Mouse (Mus musculus): ENCODE data around the gene 1810049J17Rik.
"Not testable (repeated sequence)": the region's sequence is repeated elsewhere in the genome, so short reads cannot be mapped to it uniquely, and the experiment has no call there.

The 1810049J17Rik gene

GRCm38 (mm10) chr15:12321788-12322621, at the start of gene 1810049J17Rik:
1810049J17Rik (minus strand) TSS chr15:12321899.
- CTCF ChIA-PET: no interaction called here

GRCm38 (mm10) chr15:12371183-12371582, 49.5 kb upstream of the 1810049J17Rik start:
- CTCF ChIA-PET: no interaction called here

GRCm38 (mm10) chr15:12370096-12370495, 48.4 kb upstream of the 1810049J17Rik start:
- CTCF ChIA-PET: no interaction called here

GRCm38 (mm10) chr15:12368850-12369249, 47.2 kb upstream of the 1810049J17Rik start:
- CTCF ChIA-PET: no interaction called here

GRCm38 (mm10) chr15:12368357-12368756, 46.7 kb upstream of the 1810049J17Rik start:
- CTCF ChIA-PET: no interaction called here

- CTCF ChIA-PET: no interaction called here
These were observed 45.8 kb upstream of the 1810049J17Rik start for GRCm38 (mm10) chr15:12367306-12368080.

GRCm38 (mm10) chr15:12366580-12367305, 45.0 kb upstream of the 1810049J17Rik start:
- CTCF ChIA-PET: not testable (repeated sequence)

GRCm38 (mm10) chr15:12366072-12366469, 44.4 kb upstream of the 1810049J17Rik start:
- CTCF ChIA-PET: no interaction called here

- CTCF ChIA-PET: no interaction called here
These were observed 43.8 kb upstream of the 1810049J17Rik start for GRCm38 (mm10) chr15:12365416-12366071.

- CTCF ChIA-PET: interaction anchor here (0.9 kb wide), 1 partner anchor 10 kb away, joined by 3 read pairs; no protein-coding TSS in a partner anchor
These were observed 42.4 kb upstream of the 1810049J17Rik start for GRCm38 (mm10) chr15:12364096-12364495.

GRCm38 (mm10) chr15:12362701-12363040, 41.0 kb upstream of the 1810049J17Rik start:
- CTCF ChIA-PET: no interaction called here

GRCm38 (mm10) chr15:12362001-12362700, 40.5 kb upstream of the 1810049J17Rik start:
- CTCF ChIA-PET: no interaction called here

GRCm38 (mm10) chr15:12360519-12361212, 39.0 kb upstream of the 1810049J17Rik start:
- CTCF ChIA-PET: no interaction called here

GRCm38 (mm10) chr15:12358384-12358783, 36.7 kb upstream of the 1810049J17Rik start:
- CTCF ChIA-PET: no interaction called here

GRCm38 (mm10) chr15:12357459-12357858, 35.8 kb upstream of the 1810049J17Rik start:
- CTCF ChIA-PET: no interaction called here

GRCm38 (mm10) chr15:12355907-12356306, 34.2 kb upstream of the 1810049J17Rik start:
- CTCF ChIA-PET: no interaction called here

GRCm38 (mm10) chr15:12355261-12355660, 33.6 kb upstream of the 1810049J17Rik start:
- CTCF ChIA-PET: no interaction called here

GRCm38 (mm10) chr15:12354281-12354810, 32.6 kb upstream of the 1810049J17Rik start:
- CTCF ChIA-PET: interaction anchor here (0.9 kb wide), 1 partner anchor 10 kb away, joined by 3 read pairs; no protein-coding TSS in a partner anchor

- CTCF ChIA-PET: no interaction called here
These were observed 29.8 kb upstream of the 1810049J17Rik start for GRCm38 (mm10) chr15:12351470-12351869.

- CTCF ChIA-PET: no interaction called here
These were observed 28.1 kb upstream of the 1810049J17Rik start for GRCm38 (mm10) chr15:12349840-12350239.

Measured in spleen, embryonic (tissue).